ENCODE assay signal across 9 mouse cellular contexts in the genomic region with DNA sequence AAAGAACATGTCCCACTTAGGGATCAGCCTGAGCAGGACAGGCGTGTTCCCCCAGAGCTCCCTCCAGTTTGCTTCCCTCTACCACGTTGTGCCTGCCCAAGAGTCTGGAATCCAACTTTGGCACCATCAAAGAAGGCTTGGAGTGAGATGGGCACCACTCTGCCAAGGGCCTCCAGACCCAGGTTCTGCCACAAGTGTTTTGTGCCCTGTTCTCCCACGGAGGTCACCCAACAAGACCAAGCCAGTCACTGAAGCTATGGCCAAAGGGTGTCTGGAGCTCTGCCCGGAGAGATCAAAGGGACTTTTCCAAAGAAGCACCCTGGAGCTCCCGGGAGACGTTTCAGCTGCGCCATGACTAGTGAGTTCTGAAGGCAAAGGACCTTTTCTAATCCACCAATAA. TPM values are rescaled to one million over a fixed set of nuclear protein-coding genes. Genes with fewer than 3 reads are reported as not detected.
A peak's percentile ranks its signal among the peaks of the same experiment; 100 is the strongest.
DNase-seq lines count a peak whose midpoint lies in the region; ATAC-seq lines count a peak whose summit lies in the region.
"Had no signal": no experiment of that assay in that cellular context is flagged by ENCODE, and none has a peak within 500 bp of the region (broad histone marks: within the 10 kb centered on the region; RNA-seq: fewer than 3 reads in every experiment).

No protein-coding gene starts in this region.

- H3K9ac ChIP-seq in midbrain, embryonic 13.5 days (replicated peaks): no peak overlapping the region
- H3K9ac ChIP-seq in forebrain, embryonic 16.5 days (replicated peaks; ENCODE audit: low read depth, low read length): no peak overlapping the region
- H3K9ac ChIP-seq: heart, embryonic 13.5 days had no signal

- 0 out of 2 replicates have a peak, but pooled peaks cover 4% of the 10 kb centered on the region for H3K9me3 ChIP-seq in midbrain, embryonic 13.5 days
- H3K9me3 ChIP-seq in forebrain, embryonic 16.5 days (ENCODE audit: control insufficient read depth, low read length): no peaks in the 10 kb centered on the region
- H3K9me3 ChIP-seq: heart, embryonic 13.5 days had no signal

- H3K27ac ChIP-seq in midbrain, embryonic 13.5 days: no peak overlapping the region
- no peak overlapping the region for H3K27ac ChIP-seq in forebrain, embryonic 16.5 days (ENCODE audit: low read length)
- H3K27ac ChIP-seq: heart, embryonic 13.5 days had no signal

- intact Hi-C loops in gastrocnemius, postnatal 36 days (cut with DNase I): no loop called here

- H3K27me3 ChIP-seq in midbrain, embryonic 13.5 days: no peaks in the 10 kb centered on the region; the same call in none of the 2 replicates
- no peaks in the 10 kb centered on the region for H3K27me3 ChIP-seq in forebrain, embryonic 16.5 days (replicated peaks; ENCODE audit: control insufficient read depth, insufficient read depth, low read length)
- H3K27me3 ChIP-seq: heart, embryonic 13.5 days had no signal

- WGBS in midbrain, embryonic 13.5 days: 83% methylated on average over 7 of the region's 7 CpGs
- 81% methylated on average over 7 of the region's 7 CpGs for WGBS in forebrain, embryonic 16.5 days

- ATAC-seq in midbrain, embryonic 13.5 days: no peak
- no peak for ATAC-seq in forebrain, embryonic 16.5 days

- no peak overlapping the region for H3K4me3 ChIP-seq in midbrain, embryonic 13.5 days (replicated peaks)
- no peak overlapping the region for H3K4me3 ChIP-seq in forebrain, embryonic 16.5 days (replicated peaks; ENCODE audit: low read length)
- H3K4me3 ChIP-seq: heart, embryonic 13.5 days had no signal

- no peak overlapping the region for H3K4me2 ChIP-seq in midbrain, embryonic 13.5 days (replicated peaks)
- no peak overlapping the region for H3K4me2 ChIP-seq in forebrain, embryonic 16.5 days (ENCODE audit: low read length)
- H3K4me2 ChIP-seq: heart, embryonic 13.5 days had no signal

- peak; percentile 64 for DNase-seq in kidney, adult 18-20 months
- no peak for DNase-seq in kidney, postnatal 4 days
- DNase-seq in cerebellum, adult 9-11 months: peak; percentile 30
- DNase-seq in gastrocnemius, postnatal 36 days: peak; percentile 27 to 36
- peak; percentile 10 for DNase-seq in lung, postnatal 25 days (ENCODE audit: low spot score)
- DNase-seq in urinary bladder, postnatal 10 days (ENCODE audit: low spot score): no peak

- H3K36me3 ChIP-seq in midbrain, embryonic 13.5 days: no peaks in the 10 kb centered on the region
- no peaks in the 10 kb centered on the region for H3K36me3 ChIP-seq in forebrain, embryonic 16.5 days (ENCODE audit: control insufficient read depth, insufficient read depth)
- H3K36me3 ChIP-seq: heart, embryonic 13.5 days had no signal

- H3K4me1 ChIP-seq in midbrain, embryonic 13.5 days (replicated peaks): peaks cover 17% of the 10 kb centered on the region
- peaks cover 14% of the 10 kb centered on the region for H3K4me1 ChIP-seq in forebrain, embryonic 16.5 days (replicated peaks; ENCODE audit: control insufficient read depth, insufficient read depth, low read length)

RNA-seq across cellular contexts. Expression of a gene that starts 42.6 kb away (rescaled TPM):
- 10 to 100 TPM; 21.6 to 32.9 TPM for total RNA-seq in gastrocnemius, postnatal 36 days (2021)
- 34.1 and 36.9 TPM in 2 replicates for polyA plus RNA-seq in midbrain, embryonic 13.5 days (2015; fragmentation: Nextera tagmentation; extraction: Ambion mirVana)
- 36.4 and 42.7 TPM in 2 replicates for polyA plus RNA-seq in forebrain, embryonic 16.5 days (2015; fragmentation: Nextera tagmentation; extraction: Ambion mirVana)

Comparison
In these comparisons a context has a peak if more than half of its experiments do, and no peak if none do; other contexts are left out.
1. DNase-seq: peak in kidney, adult 18-20 months (single experiment), cerebellum, adult 9-11 months (single experiment), gastrocnemius, postnatal 36 days (2 of 2) and lung, postnatal 25 days (single experiment); none in kidney, postnatal 4 days (0 of 2) and urinary bladder, postnatal 10 days (single experiment).